Mouse (Mus musculus): ENCODE measurements at regions not wholly inside any gene's neighbourhood (a gene's known extent, or its start where the extent isn't known, plus 50 kb on each side); places are given as distances from the start of the nearest gene placed in this dataset.

- H3K4me3 ChIP-seq (ENCODE audit: insufficient read depth in 1 of 2, low read depth in 1 of 2, low read length in 2 of 2, poor library complexity in 1 of 2, severe bottlenecking in 1 of 2) = peak overlapping the region in 1 of 2 experiments; percentile 72; a peak in 2 of 4 replicates
- in situ Hi-C loops (cut with MboI; ENCODE audit: low sequenced_read_pairs in 2 of 2, unreplicated experiment in 2 of 2) = no loop called here
- H3K36me3 ChIP-seq (ENCODE audit: control insufficient read depth, insufficient read depth, low read length, poor library complexity, severe bottlenecking) = no peaks in the 10 kb centered on the region
- TF ChIP-seq HCFC1 (IDR thresholded peaks at IDR 0.05; ENCODE audit: borderline replicate concordance, insufficient read depth, low read length) (no peak), CHD2 (IDR thresholded peaks at IDR 0.05; ENCODE audit: low read depth, low read length) (peak; percentile 42; the same call in 1 of the 2 replicates)
- peak; percentile 37 for DNase-seq (ENCODE audit: low read depth, low spot score)
- no peak overlapping the region for H3K9ac ChIP-seq (ENCODE audit: insufficient read depth, low read depth, low read length, poor library complexity, severe bottlenecking)
- no peaks in the 10 kb centered on the region for H3K4me1 ChIP-seq (ENCODE audit: control insufficient read depth in 2 of 2, insufficient read depth in 2 of 2, low read length in 2 of 2, poor library complexity in 1 of 2)
- H3K9me3 ChIP-seq (ENCODE audit: control insufficient read depth, insufficient read depth, low read depth, low read length) = no peaks in the 10 kb centered on the region
- no peak overlapping the region for H3K27ac ChIP-seq (ENCODE audit: insufficient read depth, low read depth, low read length, poor library complexity, severe bottlenecking)
Measured at GRCm38 (mm10) chr4:140326706-140327440, 80.3 kb upstream of the Igsf21 start.

GRCm38 (mm10) chr4:140325677-140326052, 79.1 kb upstream of the Igsf21 start:
- no peaks in the 10 kb centered on the region for H3K4me1 ChIP-seq (ENCODE audit: control insufficient read depth in 2 of 2, insufficient read depth in 2 of 2, low read length in 2 of 2, poor library complexity in 1 of 2)
- no peak overlapping the region for H3K9ac ChIP-seq (ENCODE audit: insufficient read depth, low read depth, low read length, poor library complexity, severe bottlenecking)
- no peak for DNase-seq (ENCODE audit: low read depth, low spot score)
- no peak overlapping the region for H3K4me3 ChIP-seq (ENCODE audit: insufficient read depth in 1 of 2, low read depth in 1 of 2, low read length in 2 of 2, poor library complexity in 1 of 2, severe bottlenecking in 1 of 2)
- in situ Hi-C loops (cut with MboI; ENCODE audit: low sequenced_read_pairs in 2 of 2, unreplicated experiment in 2 of 2) = no loop called here
- no peak overlapping the region for H3K27ac ChIP-seq (ENCODE audit: insufficient read depth, low read depth, low read length, poor library complexity, severe bottlenecking)
- H3K9me3 ChIP-seq (ENCODE audit: control insufficient read depth, insufficient read depth, low read depth, low read length) = no peaks in the 10 kb centered on the region
- no peak for TF ChIP-seq ZC3H11A (IDR thresholded peaks at IDR 0.05; ENCODE audit: borderline replicate concordance, low read depth, low read length)
- no peaks in the 10 kb centered on the region for H3K36me3 ChIP-seq (ENCODE audit: control insufficient read depth, insufficient read depth, low read length, poor library complexity, severe bottlenecking)

GRCm38 (mm10) chr4:140324971-140325676, 78.5 kb upstream of the Igsf21 start:
- in situ Hi-C loops (cut with MboI; ENCODE audit: low sequenced_read_pairs in 2 of 2, unreplicated experiment in 2 of 2) = no loop called here
- Histone ChIP-seq H3K9me3 (ENCODE audit: control insufficient read depth, insufficient read depth, low read depth, low read length) (no peaks in the 10 kb centered on the region), H3K36me3 (ENCODE audit: control insufficient read depth, insufficient read depth, low read length, poor library complexity, severe bottlenecking) (no peaks in the 10 kb centered on the region), H3K4me1 (ENCODE audit: control insufficient read depth in 2 of 2, insufficient read depth in 2 of 2, low read length in 2 of 2, poor library complexity in 1 of 2) (no peaks in the 10 kb centered on the region), H3K9ac (ENCODE audit: insufficient read depth, low read depth, low read length, poor library complexity, severe bottlenecking) (no peak overlapping the region), H3K4me3 (ENCODE audit: insufficient read depth in 1 of 2, low read depth in 1 of 2, low read length in 2 of 2, poor library complexity in 1 of 2, severe bottlenecking in 1 of 2) (no peak overlapping the region), H3K27ac (ENCODE audit: insufficient read depth, low read depth, low read length, poor library complexity, severe bottlenecking) (no peak overlapping the region)
- TF ChIP-seq ZC3H11A (IDR thresholded peaks at IDR 0.05; ENCODE audit: borderline replicate concordance, low read depth, low read length) = no peak
- no peak for TF ChIP-seq ZNF384 (IDR thresholded peaks at IDR 0.05; ENCODE audit: low read depth, low read length)
- no peak for TF ChIP-seq MAFK (IDR thresholded peaks at IDR 0.05; ENCODE audit: insufficient read depth, low read depth, low read length)
- TF ChIP-seq CHD2 (IDR thresholded peaks at IDR 0.05; ENCODE audit: low read depth, low read length) = no peak
- TF ChIP-seq HCFC1 (IDR thresholded peaks at IDR 0.05; ENCODE audit: borderline replicate concordance, insufficient read depth, low read length) = no peak
- DNase-seq (ENCODE audit: low read depth, low spot score) = no peak

GRCm38 (mm10) chr4:140320120-140320921, 73.7 kb upstream of the Igsf21 start:
- H3K4me3 ChIP-seq (ENCODE audit: insufficient read depth in 1 of 2, low read depth in 1 of 2, low read length in 2 of 2, poor library complexity in 1 of 2, severe bottlenecking in 1 of 2) = no peak overlapping the region
- H3K9me3 ChIP-seq (ENCODE audit: control insufficient read depth, insufficient read depth, low read depth, low read length) = no peaks in the 10 kb centered on the region
- no peak for DNase-seq (ENCODE audit: low read depth, low spot score)
- H3K4me1 ChIP-seq (ENCODE audit: control insufficient read depth in 2 of 2, insufficient read depth in 2 of 2, low read length in 2 of 2, poor library complexity in 1 of 2) = no peaks in the 10 kb centered on the region
- TF ChIP-seq ZC3H11A (IDR thresholded peaks at IDR 0.05; ENCODE audit: borderline replicate concordance, low read depth, low read length) (no peak), CHD2 (IDR thresholded peaks at IDR 0.05; ENCODE audit: low read depth, low read length) (no peak), ZNF384 (IDR thresholded peaks at IDR 0.05; ENCODE audit: low read depth, low read length) (no peak), MAFK (IDR thresholded peaks at IDR 0.05; ENCODE audit: insufficient read depth, low read depth, low read length) (no peak), HCFC1 (IDR thresholded peaks at IDR 0.05; ENCODE audit: borderline replicate concordance, insufficient read depth, low read length) (no peak)
- in situ Hi-C loops (cut with MboI; ENCODE audit: low sequenced_read_pairs in 2 of 2, unreplicated experiment in 2 of 2) = no loop called here
- no peak overlapping the region for H3K9ac ChIP-seq (ENCODE audit: insufficient read depth, low read depth, low read length, poor library complexity, severe bottlenecking)
- no peaks in the 10 kb centered on the region for H3K36me3 ChIP-seq (ENCODE audit: control insufficient read depth, insufficient read depth, low read length, poor library complexity, severe bottlenecking)
- H3K27ac ChIP-seq (ENCODE audit: insufficient read depth, low read depth, low read length, poor library complexity, severe bottlenecking) = no peak overlapping the region

Data from ES-E14 (cell line).